Mouse (Mus musculus): ENCODE data around the gene Ttc17.

Gene Ttc17

GRCm38 (mm10) chr2:94297467-94297866, 109.0 kb downstream of the Ttc17 start:
- no peak for DNase-seq (ENCODE audit: low spot score in 2 of 2)

- peak; percentile 69 to 84 for DNase-seq (ENCODE audit: low spot score in 2 of 2)
Observed at GRCm38 (mm10) chr2:94290483-94290882, 116.0 kb downstream of the Ttc17 start.

GRCm38 (mm10) chr2:94289659-94290058, 116.8 kb downstream of the Ttc17 start:
- DNase-seq (ENCODE audit: low spot score in 2 of 2) = no peak

GRCm38 (mm10) chr2:94289169-94289568, 117.3 kb downstream of the Ttc17 start:
- no peak for DNase-seq (ENCODE audit: low spot score in 2 of 2)

GRCm38 (mm10) chr2:94288086-94288485, 118.4 kb downstream of the Ttc17 start:
- DNase-seq (ENCODE audit: low spot score in 2 of 2) = no peak

- no peak for DNase-seq (ENCODE audit: low spot score in 2 of 2)
Observed at GRCm38 (mm10) chr2:94287435-94287834, 119.1 kb downstream of the Ttc17 start.

- DNase-seq (ENCODE audit: low spot score in 2 of 2) = no peak
Observed at GRCm38 (mm10) chr2:94283526-94283925, 123.0 kb downstream of the Ttc17 start.

GRCm38 (mm10) chr2:94279596-94279995, 126.9 kb downstream of the Ttc17 start:
- no peak for DNase-seq (ENCODE audit: low spot score in 2 of 2)

- no peak for DNase-seq (ENCODE audit: low spot score in 2 of 2)
Observed at GRCm38 (mm10) chr2:94276103-94276502, 130.4 kb downstream of the Ttc17 start.

GRCm38 (mm10) chr2:94275658-94276057, 130.8 kb downstream of the Ttc17 start:
- DNase-seq (ENCODE audit: low spot score in 2 of 2) = no peak

- DNase-seq (ENCODE audit: low spot score in 2 of 2) = peak; percentile 79 to 92
Observed at GRCm38 (mm10) chr2:94273154-94274021, 133.1 kb downstream of the Ttc17 start.

GRCm38 (mm10) chr2:94271176-94271575, 135.3 kb downstream of the Ttc17 start:
- no peak for DNase-seq (ENCODE audit: low spot score in 2 of 2)

GRCm38 (mm10) chr2:94268835-94269234, 137.7 kb downstream of the Ttc17 start:
- DNase-seq (ENCODE audit: low spot score in 2 of 2) = no peak

- no peak for DNase-seq (ENCODE audit: low spot score in 2 of 2)
Observed at GRCm38 (mm10) chr2:94267213-94267850, 139.2 kb downstream of the Ttc17 start.

GRCm38 (mm10) chr2:94266381-94267160, 139.9 kb downstream of the Ttc17 start:
- DNase-seq (ENCODE audit: low spot score in 2 of 2) = no peak

GRCm38 (mm10) chr2:94265221-94266191, 141.0 kb downstream of the Ttc17 start:
- DNase-seq (ENCODE audit: low spot score in 2 of 2) = no peak

- DNase-seq (ENCODE audit: low spot score in 2 of 2) = no peak
Observed at GRCm38 (mm10) chr2:94264631-94265098, 141.8 kb downstream of the Ttc17 start.

- DNase-seq (ENCODE audit: low spot score in 2 of 2) = no peak
Observed at GRCm38 (mm10) chr2:94264006-94264405, 142.5 kb downstream of the Ttc17 start.

- DNase-seq (ENCODE audit: low spot score in 2 of 2) = no peak
Observed at GRCm38 (mm10) chr2:94263530-94263937, 143.0 kb downstream of the Ttc17 start.

- DNase-seq (ENCODE audit: low spot score in 2 of 2) = no peak
Observed at GRCm38 (mm10) chr2:94262917-94263529, 143.5 kb downstream of the Ttc17 start.

- DNase-seq (ENCODE audit: low spot score in 2 of 2) = no peak
Observed at GRCm38 (mm10) chr2:94254102-94254501, 152.4 kb downstream of the Ttc17 start.

Measured in frontal cortex, postnatal 36 days (tissue).